Comparison of ENCODE assay signal across 21 mouse cellular contexts in the genomic region with DNA sequence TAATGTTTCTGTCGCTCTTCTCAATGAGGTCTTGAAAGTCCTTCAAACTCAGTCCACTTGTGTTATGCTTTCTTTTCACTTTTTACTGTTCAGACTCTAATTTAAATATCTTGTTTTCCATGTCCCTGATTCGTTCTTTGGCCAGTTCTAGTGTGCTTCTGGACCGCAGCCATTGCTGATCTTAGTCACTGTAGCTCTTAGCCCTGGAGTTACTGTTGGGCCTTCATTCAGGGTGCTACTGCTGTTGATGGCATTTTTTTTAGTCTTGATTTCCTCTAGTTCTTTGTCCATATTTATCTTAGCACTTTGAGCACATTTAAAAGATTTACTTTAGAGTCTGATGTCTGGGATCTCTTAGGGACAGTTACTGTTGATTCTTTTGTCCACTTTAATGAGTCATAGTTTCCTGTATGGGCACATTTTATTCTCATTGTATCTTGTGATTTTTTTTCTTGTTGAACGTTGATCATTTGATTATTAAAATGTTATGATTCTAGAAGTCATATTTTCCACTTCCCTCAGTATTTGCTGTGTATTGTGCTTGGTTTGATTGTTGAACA.
DNase-seq lines count a peak whose midpoint lies in the region; ATAC-seq lines count a peak whose summit lies in the region.
"Had no signal": no experiment of that assay in that cellular context is flagged by ENCODE, and none has a peak within 500 bp of the region (broad histone marks: within the 10 kb centered on the region; RNA-seq: fewer than 3 reads in every experiment).

No protein-coding gene starts in this region.

- no peak overlapping the region for H3K4me3 ChIP-seq in heart, embryonic 13.5 days
- no peak overlapping the region for H3K4me3 ChIP-seq in heart, embryonic 10.5 days
- H3K4me3 ChIP-seq in hindbrain, embryonic 11.5 days (ENCODE audit: low read depth, low read length): no peak overlapping the region
- H3K4me3 ChIP-seq: embryonic facial prominence, embryonic 10.5 days; erythroblast, embryonic 14.5 days; hindbrain, embryonic 13.5 days; lung, embryonic 15.5 days; stomach, embryonic 15.5 days had no signal

- no peak for DNase-seq in heart, embryonic 10.5 days (ENCODE audit: low spot score)
- DNase-seq in adrenal gland, postnatal 14 days: peak; percentile 44
- peak; percentile 24 to 25 for DNase-seq in heart, postnatal 14 days
- DNase-seq in lung, postnatal 36 days: peak; percentile 76
- DNase-seq in hindbrain, embryonic 11.5 days (ENCODE audit: low spot score): no peak
- no peak for DNase-seq in cerebellum, adult 8-10 months
- DNase-seq: cerebellum, postnatal 25 days; gastrocnemius, postnatal 14 days; kidney, adult 11 months; kidney, postnatal 4 days; retina, postnatal 1 day; thymus, postnatal 25 days had no signal

- H3K27ac ChIP-seq in heart, embryonic 13.5 days (replicated peaks): 0 out of 2 replicates have a peak overlapping the region, but pooled peaks have one; percentile 5
- H3K27ac ChIP-seq in heart, embryonic 10.5 days: no peak overlapping the region
- no peak overlapping the region for H3K27ac ChIP-seq in hindbrain, embryonic 11.5 days (ENCODE audit: low read depth, low read length)
- H3K27ac ChIP-seq: embryonic facial prominence, embryonic 10.5 days; hindbrain, embryonic 13.5 days; lung, embryonic 15.5 days; stomach, embryonic 15.5 days had no signal

- intact Hi-C loops in heart, postnatal 14 days (cut with DNase I): no loop called here

- 55% methylated on average over 4 of the region's 4 CpGs for WGBS in heart, embryonic 13.5 days
- 75% methylated on average over 4 of the region's 4 CpGs for WGBS in heart, embryonic 10.5 days
- 83% methylated on average over 4 of the region's 4 CpGs for WGBS in hindbrain, embryonic 11.5 days

- no peaks in the 10 kb centered on the region for H3K36me3 ChIP-seq in heart, embryonic 13.5 days
- H3K36me3 ChIP-seq in heart, embryonic 10.5 days: no peaks in the 10 kb centered on the region
- H3K36me3 ChIP-seq in hindbrain, embryonic 11.5 days (ENCODE audit: control insufficient read depth, insufficient read depth, low read length): no peaks in the 10 kb centered on the region
- H3K36me3 ChIP-seq: embryonic facial prominence, embryonic 10.5 days; hindbrain, embryonic 13.5 days; lung, embryonic 15.5 days; stomach, embryonic 15.5 days had no signal

- no peak for ATAC-seq in heart, embryonic 13.5 days (ENCODE audit: extremely low read depth, insufficient number of reproducible peaks, low FRiP score, low TSS enrichment)
- ATAC-seq in activated CD4-positive, CD25-positive, alpha-beta regulatory T cell, adult 4 months: no peak
- ATAC-seq in hindbrain, embryonic 11.5 days (ENCODE audit: low FRiP score): no peak

- H3K4me1 ChIP-seq in heart, embryonic 13.5 days: peaks cover 8% of the 10 kb centered on the region; the same call in 1 of the 2 replicates
- no peaks in the 10 kb centered on the region for H3K4me1 ChIP-seq in heart, embryonic 10.5 days
- no peaks in the 10 kb centered on the region for H3K4me1 ChIP-seq in hindbrain, embryonic 11.5 days (replicated peaks; ENCODE audit: control insufficient read depth, insufficient read depth, low read length)
- H3K4me1 ChIP-seq: embryonic facial prominence, embryonic 10.5 days; hindbrain, embryonic 13.5 days; stomach, embryonic 15.5 days had no signal

- H3K9ac ChIP-seq in heart, embryonic 13.5 days: no peak overlapping the region
- H3K9ac ChIP-seq in hindbrain, embryonic 11.5 days (ENCODE audit: low read depth, low read length): no peak overlapping the region
- H3K9ac ChIP-seq: hindbrain, embryonic 13.5 days; lung, embryonic 15.5 days; stomach, embryonic 15.5 days had no signal

- H3K4me2 ChIP-seq in heart, embryonic 13.5 days: no peak overlapping the region
- no peak overlapping the region for H3K4me2 ChIP-seq in hindbrain, embryonic 11.5 days (replicated peaks; ENCODE audit: low read depth, low read length)
- H3K4me2 ChIP-seq: hindbrain, embryonic 13.5 days; lung, embryonic 15.5 days; midbrain, embryonic 11.5 days; stomach, embryonic 15.5 days had no signal

- no peaks in the 10 kb centered on the region for H3K9me3 ChIP-seq in heart, embryonic 13.5 days
- H3K9me3 ChIP-seq in heart, embryonic 10.5 days: no peaks in the 10 kb centered on the region
- no peaks in the 10 kb centered on the region for H3K9me3 ChIP-seq in hindbrain, embryonic 11.5 days (ENCODE audit: control insufficient read depth, low read length)
- H3K9me3 ChIP-seq: embryonic facial prominence, embryonic 10.5 days; hindbrain, embryonic 13.5 days; lung, embryonic 15.5 days; stomach, embryonic 15.5 days had no signal

- no peaks in the 10 kb centered on the region for H3K27me3 ChIP-seq in heart, embryonic 13.5 days (replicated peaks)
- H3K27me3 ChIP-seq in heart, embryonic 10.5 days (ENCODE audit: insufficient read depth, poor library complexity, severe bottlenecking): no peaks in the 10 kb centered on the region
- no peaks in the 10 kb centered on the region for H3K27me3 ChIP-seq in hindbrain, embryonic 11.5 days (ENCODE audit: control insufficient read depth, insufficient read depth, low read length)
- H3K27me3 ChIP-seq: CH12.LX; hindbrain, embryonic 13.5 days; lung, embryonic 15.5 days; stomach, embryonic 15.5 days had no signal

Comparison
In these comparisons a context has a peak if more than half of its experiments do, and no peak if none do; other contexts are left out.
1. DNase-seq: peak in adrenal gland, postnatal 14 days (single experiment), heart, postnatal 14 days (2 of 2) and lung, postnatal 36 days (single experiment); none in heart, embryonic 10.5 days (single experiment), hindbrain, embryonic 11.5 days (single experiment) and cerebellum, adult 8-10 months (single experiment).